15 mouse cellular contexts compared by ENCODE assay signal in genomic region chr14:28781660-28782059, GRCm38 (mm10).
DNase-seq lines count a peak whose midpoint lies in the region; ATAC-seq and TF ChIP-seq lines count a peak whose summit lies in the region.
"Had no signal": no experiment of that assay in that cellular context is flagged by ENCODE, and none has a peak within 500 bp of the region (broad histone marks: within the 10 kb centered on the region; RNA-seq: fewer than 3 reads in every experiment).

No protein-coding gene starts in this region.

- H3K4me1 ChIP-seq in limb, embryonic 14.5 days (ENCODE audit: control insufficient read depth, insufficient read depth, low read length): peaks cover 13% of the 10 kb centered on the region
- H3K4me1 ChIP-seq in midbrain, embryonic 10.5 days: no peaks in the 10 kb centered on the region
- H3K4me1 ChIP-seq: neural tube, embryonic 13.5 days had no signal

- no peaks in the 10 kb centered on the region for H3K27me3 ChIP-seq in limb, embryonic 14.5 days (ENCODE audit: control insufficient read depth, insufficient read depth, low read length)
- no peaks in the 10 kb centered on the region for H3K27me3 ChIP-seq in midbrain, embryonic 10.5 days (ENCODE audit: low read depth, poor library complexity, severe bottlenecking)
- H3K27me3 ChIP-seq: neural tube, embryonic 13.5 days had no signal

- no peak for TF ChIP-seq POLR2A in limb, embryonic 14.5 days (IDR thresholded peaks at IDR 0.05; ENCODE audit: borderline replicate concordance, extremely low read depth, insufficient read depth, insufficient read length)

- 92% methylated on average over 7 of the region's 7 CpGs for whole genome bisulfite sequencing in limb, embryonic 14.5 days
- WGBS in midbrain, embryonic 10.5 days: 94% methylated on average over 7 of the region's 7 CpGs

- H3K9me3 ChIP-seq in limb, embryonic 14.5 days (ENCODE audit: control insufficient read depth, low read length): no peaks in the 10 kb centered on the region
- no peaks in the 10 kb centered on the region for H3K9me3 ChIP-seq in midbrain, embryonic 10.5 days (replicated peaks)
- H3K9me3 ChIP-seq: neural tube, embryonic 13.5 days had no signal

- no peak overlapping the region for H3K4me3 ChIP-seq in limb, embryonic 14.5 days (replicated peaks; ENCODE audit: low read length)
- no peak overlapping the region for H3K4me3 ChIP-seq in midbrain, embryonic 10.5 days
- H3K4me3 ChIP-seq: heart, adult 2 months; neural tube, embryonic 13.5 days had no signal

- no peak overlapping the region for H3K9ac ChIP-seq in limb, embryonic 14.5 days (ENCODE audit: low read depth, low read length, severe bottlenecking)
- H3K9ac ChIP-seq: neural tube, embryonic 13.5 days had no signal

- peak; percentile 3 to 32 for DNase-seq in frontal cortex, adult 2 months (ENCODE audit: extremely low spot score in 1 of 2, low spot score in 1 of 2)
- peak; percentile 61 to 70 for DNase-seq in right cerebral cortex, postnatal 10 days (ENCODE audit: low spot score in 2 of 2)
- DNase-seq in right cerebral cortex, postnatal 14 days: no peak
- peak; percentile 94 to 95 for DNase-seq in cerebellum, postnatal 14 days
- peak; percentile 30 for DNase-seq in limb, embryonic 14.5 days (ENCODE audit: low spot score)
- no peak for DNase-seq in kidney, adult 9 months
- no peak for DNase-seq in midbrain, embryonic 10.5 days (ENCODE audit: low spot score)
- DNase-seq: heart, adult 2 months; heart, postnatal 14 days; lung, postnatal 14 days; midbrain, embryonic 14.5 days had no signal

- no peaks in the 10 kb centered on the region for H3K36me3 ChIP-seq in limb, embryonic 14.5 days (ENCODE audit: control insufficient read depth, insufficient read depth, low read length)
- H3K36me3 ChIP-seq in midbrain, embryonic 10.5 days: no peaks in the 10 kb centered on the region
- H3K36me3 ChIP-seq: neural tube, embryonic 13.5 days had no signal

- H3K27ac ChIP-seq in limb, embryonic 14.5 days (replicated peaks; ENCODE audit: low read depth, low read length): no peak overlapping the region
- H3K27ac ChIP-seq in midbrain, embryonic 10.5 days (replicated peaks): no peak overlapping the region
- H3K27ac ChIP-seq: heart, adult 2 months; neural tube, embryonic 13.5 days had no signal

- ATAC-seq in frontal cortex, adult (ENCODE audit: low TSS enrichment): no peak
- ATAC-seq in limb, embryonic 14.5 days (ENCODE audit: low FRiP score, low read depth): no peak
- ATAC-seq: intestine, embryonic 16.5 days had no signal

- no peak overlapping the region for H3K4me2 ChIP-seq in limb, embryonic 14.5 days (replicated peaks; ENCODE audit: low read depth, low read length, severe bottlenecking)
- H3K4me2 ChIP-seq: liver, embryonic 11.5 days; neural tube, embryonic 13.5 days had no signal

Comparison
In these comparisons a context has a peak if more than half of its experiments do, and no peak if none do; other contexts are left out.
1. DNase-seq: peak in frontal cortex, adult 2 months (2 of 2), right cerebral cortex, postnatal 10 days (2 of 2), cerebellum, postnatal 14 days (2 of 2) and limb, embryonic 14.5 days (single experiment); none in right cerebral cortex, postnatal 14 days (single experiment), kidney, adult 9 months (single experiment) and midbrain, embryonic 10.5 days (single experiment).